Comparison of ENCODE assay signal across 9 mouse cellular contexts in the genomic region with DNA sequence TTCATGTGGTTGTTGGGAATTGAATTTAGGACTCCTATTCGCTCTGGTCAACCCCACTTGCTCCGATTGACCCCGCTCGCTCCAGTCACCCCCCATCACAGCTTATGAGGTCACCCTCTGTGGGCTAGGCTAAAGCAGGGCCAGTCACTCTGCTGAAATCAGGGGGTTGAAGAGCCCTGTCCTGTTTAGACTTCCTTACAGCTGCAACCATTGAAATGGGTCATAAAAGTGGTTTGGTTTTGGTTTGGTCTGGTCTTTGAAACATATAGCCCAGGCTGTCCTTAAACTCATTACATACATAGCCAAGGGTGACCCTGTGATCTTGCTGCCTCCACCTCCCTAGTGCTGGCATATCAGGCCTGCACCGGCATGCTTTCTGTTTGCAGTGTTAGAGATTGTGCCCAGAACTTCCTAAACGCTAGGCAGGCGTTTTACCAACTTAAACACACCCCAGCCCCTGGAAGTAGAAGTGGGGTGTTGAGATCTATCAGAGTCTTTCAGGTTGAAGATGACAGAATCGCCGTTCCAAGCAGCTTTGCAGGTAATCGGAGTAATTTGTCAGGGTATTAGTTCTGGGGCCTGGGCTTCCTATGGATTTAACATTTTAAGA. TPM values are rescaled to one million over a fixed set of nuclear protein-coding genes. Genes with fewer than 3 reads are reported as not detected.
A peak's percentile ranks its signal among the peaks of the same experiment; 100 is the strongest.
DNase-seq lines count a peak whose midpoint lies in the region; ATAC-seq and TF ChIP-seq lines count a peak whose summit lies in the region.
"Had no signal": no experiment of that assay in that cellular context is flagged by ENCODE, and none has a peak within 500 bp of the region (broad histone marks: within the 10 kb centered on the region; RNA-seq: fewer than 3 reads in every experiment).

No protein-coding gene starts in this region.

- no peaks in the 10 kb centered on the region for H3K27me3 ChIP-seq in heart, embryonic 15.5 days
- H3K27me3 ChIP-seq in megakaryocyte, embryonic 14.5 days (replicated peaks), result no peaks in the 10 kb centered on the region
- no peaks in the 10 kb centered on the region for H3K27me3 ChIP-seq in liver, postnatal 0 days (ENCODE audit: insufficient read depth, low read length)

- peaks cover 65% of the 10 kb centered on the region for H3K4me1 ChIP-seq in heart, embryonic 15.5 days (replicated peaks)
- H3K4me1 ChIP-seq in megakaryocyte, embryonic 14.5 days, result peaks cover 91% of the 10 kb centered on the region
- peaks cover 36% of the 10 kb centered on the region for H3K4me1 ChIP-seq in liver, postnatal 0 days (ENCODE audit: insufficient read depth)

- no peaks in the 10 kb centered on the region for H3K36me3 ChIP-seq in heart, embryonic 15.5 days
- peaks cover 19% of the 10 kb centered on the region for H3K36me3 ChIP-seq in megakaryocyte, embryonic 14.5 days (replicated peaks; ENCODE audit: low read length)
- no peaks in the 10 kb centered on the region for H3K36me3 ChIP-seq in liver, postnatal 0 days (replicated peaks; ENCODE audit: insufficient read depth, low read length)
- H3K36me3 ChIP-seq: embryonic facial prominence, embryonic 15.5 days had no signal

- H3K27ac ChIP-seq in heart, embryonic 15.5 days, result peak overlapping the region; percentile 69
- H3K27ac ChIP-seq in liver, postnatal 0 days (ENCODE audit: low read depth), result peak overlapping the region; percentile 88
- H3K27ac ChIP-seq: embryonic facial prominence, embryonic 15.5 days had no signal

- H3K9ac ChIP-seq in heart, embryonic 15.5 days, result no peak overlapping the region
- no peak overlapping the region for H3K9ac ChIP-seq in liver, postnatal 0 days (replicated peaks)
- H3K9ac ChIP-seq: embryonic facial prominence, embryonic 15.5 days had no signal

- DNase-seq in heart, postnatal 14 days, result no peak
- no peak for DNase-seq in liver, postnatal 0 days
- no peak for DNase-seq in right cerebral cortex, postnatal 25 days
- no peak for DNase-seq in adrenal gland, postnatal 36 days

- intact Hi-C loops in heart, postnatal 14 days (cut with DNase I), result no loop called here

- H3K9me3 ChIP-seq in heart, embryonic 15.5 days (replicated peaks), result no peaks in the 10 kb centered on the region
- H3K9me3 ChIP-seq in megakaryocyte, embryonic 14.5 days, result no peaks in the 10 kb centered on the region
- no peaks in the 10 kb centered on the region for H3K9me3 ChIP-seq in liver, postnatal 0 days (ENCODE audit: low read length)
- H3K9me3 ChIP-seq: embryonic facial prominence, embryonic 15.5 days had no signal

- 70% methylated on average over 10 of the region's 10 CpGs for WGBS in heart, embryonic 15.5 days
- WGBS in liver, postnatal 0 days (ENCODE audit: insufficient replicate concordance), result 62% methylated on average over 10 of the region's 10 CpGs

- no peak overlapping the region for H3K4me3 ChIP-seq in heart, embryonic 15.5 days
- H3K4me3 ChIP-seq in megakaryocyte, embryonic 14.5 days (replicated peaks), result peak overlapping the region; percentile 89
- no peak overlapping the region for H3K4me3 ChIP-seq in liver, postnatal 0 days (ENCODE audit: low read depth, low read length)
- H3K4me3 ChIP-seq: embryonic facial prominence, embryonic 15.5 days had no signal

- H3K4me2 ChIP-seq in heart, embryonic 15.5 days, result no peak overlapping the region
- H3K4me2 ChIP-seq in liver, postnatal 0 days (ENCODE audit: low read depth, low read length), result peak overlapping the region; percentile 61
- H3K4me2 ChIP-seq: embryonic facial prominence, embryonic 15.5 days had no signal

- ATAC-seq in heart, embryonic 15.5 days (replicated peaks; ENCODE audit: insufficient number of reproducible peaks, insufficient read depth, low FRiP score, low read depth), result no peak
- no peak for ATAC-seq in megakaryocyte, adult 5-6 weeks (ENCODE audit: poor library complexity, severe bottlenecking)
- peak; percentile 64 for ATAC-seq in erythroid progenitor cell, adult 5-6 weeks (replicated peaks; ENCODE audit: low FRiP score, poor library complexity, severe bottlenecking)
- ATAC-seq in liver, postnatal 0 days, result peak; percentile 54

- no peak for TF ChIP-seq CTCF in liver, postnatal 0 days (IDR thresholded peaks at IDR 0.05; ENCODE audit: low read depth)

- no peak for TF ChIP-seq EP300 in liver, postnatal 0 days (IDR thresholded peaks at IDR 0.05; ENCODE audit: low read depth)

RNA-seq across cellular contexts. Expression of gene Lyrm9, which starts 5.8 kb away (rescaled TPM):
- 26.9 and 37.9 TPM in 2 replicates for polyA plus RNA-seq in heart, embryonic 15.5 days (2015; fragmentation: Nextera tagmentation; extraction: Ambion mirVana)
- 10 to 100 TPM; 31.1 to 36.3 TPM for total RNA-seq in heart, postnatal 14 days (2021)
- polyA plus RNA-seq in megakaryocyte, embryonic 14.5 days (2012; ENCODE audit: insufficient read depth, low replicate concordance), result 62.0 and 120 TPM in 2 replicates
- 1.4 and 6.4 TPM in 2 replicates for total RNA-seq in megakaryocyte, adult 5-6 weeks (2015)
- 29.1 and 31.6 TPM in 2 replicates for total RNA-seq in megakaryocyte, adult 5-6 weeks (2017)
- 2.5 and 4.6 TPM in 2 replicates for total RNA-seq in erythroid progenitor cell, adult 5-6 weeks (2015; ENCODE audit: low replicate concordance)
- total RNA-seq in erythroid progenitor cell, adult 5-6 weeks (2017; ENCODE audit: low replicate concordance), result 2.8 and 4.2 TPM in 2 replicates
- polyA plus RNA-seq in liver, postnatal 0 days (2015; fragmentation: Nextera tagmentation; extraction: Ambion mirVana), result 12.9 and 16.5 TPM in 2 replicates
- total RNA-seq in adrenal gland, postnatal 36 days (2021), result 10 to 100 TPM; 36.7 to 55.7 TPM

Comparison
In these comparisons a context has a peak if more than half of its experiments do, and no peak if none do; other contexts are left out.
1. ATAC-seq: peak in erythroid progenitor cell, adult 5-6 weeks (single experiment) and liver, postnatal 0 days (single experiment); none in heart, embryonic 15.5 days (single experiment) and megakaryocyte, adult 5-6 weeks (single experiment).